Mouse (Mus musculus): Measurements from ENCODE around the gene Eef1a2. TPM values are rescaled to one million over a fixed set of nuclear protein-coding genes. Genes with fewer than 3 reads are reported as not detected.

Gene Eef1a2
- total RNA-seq, 2 experiments from 2014 or later, result not detected

DNA sequence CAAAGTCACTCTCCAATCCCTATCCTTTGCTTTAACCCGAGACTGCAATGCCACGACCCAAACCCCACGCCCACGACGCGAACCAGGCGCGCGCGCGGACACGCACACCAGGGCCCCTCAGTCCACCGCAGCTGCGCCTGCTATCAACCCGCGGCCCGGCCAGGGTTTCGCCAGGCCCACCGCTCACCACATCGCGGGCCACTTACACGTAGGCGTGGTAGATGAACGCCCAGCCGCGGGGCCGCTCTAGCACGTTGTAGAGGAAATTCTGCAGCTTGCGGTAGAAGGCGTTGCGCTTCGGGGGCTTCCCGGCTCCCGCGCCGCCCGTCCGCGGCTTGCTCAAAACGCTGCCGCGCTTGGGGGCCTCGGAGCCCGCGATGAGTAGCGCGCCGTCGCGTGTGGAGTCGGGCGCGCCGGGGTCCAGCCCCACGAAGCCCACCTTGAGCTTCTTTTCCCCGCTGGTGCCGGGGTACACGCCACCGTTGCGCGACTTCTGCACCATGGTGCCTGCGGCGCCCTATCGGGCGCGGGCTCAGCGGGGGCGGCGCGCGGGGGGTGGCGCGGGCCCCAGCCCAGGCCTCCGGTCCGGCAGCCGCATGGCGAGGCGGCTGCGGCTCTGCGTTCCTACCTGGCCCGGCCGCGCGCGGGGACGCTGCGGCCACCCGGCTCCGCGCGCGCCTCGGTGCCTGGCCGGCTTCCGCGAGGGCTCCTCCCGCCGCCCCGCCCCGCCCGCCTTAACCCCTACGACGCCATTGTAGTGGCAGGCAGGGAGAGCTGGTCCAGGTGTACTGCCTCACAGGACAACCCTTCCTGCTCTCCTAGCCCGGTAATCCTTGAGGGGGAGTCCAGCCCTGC lies 22.0 kb downstream of the Eef1a2 start, which contains the start of gene Kcnq2:
Gene Kcnq2 (minus strand): TSS at position 710 of the 855 bp plus-strand sequence.
- no peak for ATAC-seq (replicated peaks; ENCODE audit: poor library complexity)

DNA sequence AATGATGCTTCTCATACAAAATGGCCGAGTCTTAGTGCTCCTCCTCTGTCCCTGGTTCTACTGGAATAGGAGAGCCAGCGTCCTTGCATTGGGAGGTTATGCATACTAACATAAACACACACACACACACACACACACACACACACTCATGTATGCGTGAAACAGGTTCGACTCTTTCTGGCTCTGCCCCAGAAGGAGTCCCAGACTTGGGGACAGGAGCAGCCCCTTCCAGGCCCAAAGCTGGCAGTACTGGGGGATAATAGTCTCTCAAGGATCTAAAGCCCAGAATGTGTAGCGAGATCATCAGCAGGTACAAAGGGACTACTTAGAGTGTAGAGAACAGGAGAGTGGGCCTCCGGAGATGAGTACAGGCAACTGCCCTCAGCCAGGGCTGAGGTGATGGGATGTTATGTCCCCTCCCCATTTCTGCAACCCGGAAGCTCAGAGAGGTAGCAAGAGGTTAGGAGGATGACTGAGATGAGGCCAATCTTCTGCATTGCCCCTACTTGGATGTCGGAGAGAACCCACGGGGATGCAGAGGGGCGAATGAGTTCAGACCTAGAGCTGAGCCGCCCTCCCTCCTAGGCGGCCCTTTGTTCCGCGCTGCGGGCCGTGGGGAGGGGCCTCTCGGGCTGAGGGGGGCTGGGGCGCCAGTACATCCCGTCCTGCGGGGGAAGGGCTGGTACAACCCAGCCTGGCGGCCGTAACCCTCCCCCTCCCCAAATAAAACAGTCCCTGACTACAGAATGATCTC lies 22.8 kb downstream of the Eef1a2 start:
- ATAC-seq (replicated peaks; ENCODE audit: poor library complexity), result no peak

DNA sequence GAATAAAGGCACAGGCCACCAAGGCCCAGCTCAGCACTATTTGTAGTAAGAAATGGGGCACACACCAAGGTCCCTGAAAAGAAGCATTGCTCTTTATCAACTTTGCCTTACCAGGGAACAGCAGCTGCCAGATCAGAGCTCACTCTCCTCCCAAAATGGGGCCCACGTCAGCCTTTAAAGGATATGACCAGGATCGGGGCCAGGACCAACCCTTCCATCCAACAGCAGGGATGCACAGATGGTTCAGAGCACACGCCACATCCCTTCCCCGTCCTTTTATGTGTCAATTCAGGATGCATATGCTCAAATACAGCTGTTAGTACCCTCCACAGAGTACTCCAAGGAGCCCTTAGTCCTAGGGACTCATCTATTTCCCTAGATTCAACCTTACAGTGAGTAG lies 26.6 kb downstream of the Eef1a2 start:
- no peak for ATAC-seq (replicated peaks; ENCODE audit: poor library complexity)

DNA sequence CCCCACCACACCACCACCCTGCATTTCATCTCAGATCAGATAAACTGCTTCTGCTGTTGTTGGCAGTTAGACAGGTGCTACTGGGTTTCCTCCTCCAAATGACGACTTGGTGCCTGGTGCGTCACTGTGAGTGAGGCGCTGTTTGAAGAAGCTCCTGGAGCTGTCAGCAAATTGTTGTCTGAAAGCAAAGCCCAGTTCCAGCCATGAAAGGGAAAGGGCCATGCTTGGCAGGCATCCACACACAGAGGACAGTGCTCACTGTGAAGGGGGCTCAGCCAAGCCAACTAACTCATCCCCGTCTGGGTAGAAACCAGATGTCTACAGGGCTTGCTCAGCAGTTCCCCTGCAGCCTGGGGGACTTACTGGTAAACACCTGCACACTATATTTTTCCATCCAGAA lies 27.9 kb downstream of the Eef1a2 start:
- no peak for ATAC-seq (replicated peaks; ENCODE audit: poor library complexity)

DNA sequence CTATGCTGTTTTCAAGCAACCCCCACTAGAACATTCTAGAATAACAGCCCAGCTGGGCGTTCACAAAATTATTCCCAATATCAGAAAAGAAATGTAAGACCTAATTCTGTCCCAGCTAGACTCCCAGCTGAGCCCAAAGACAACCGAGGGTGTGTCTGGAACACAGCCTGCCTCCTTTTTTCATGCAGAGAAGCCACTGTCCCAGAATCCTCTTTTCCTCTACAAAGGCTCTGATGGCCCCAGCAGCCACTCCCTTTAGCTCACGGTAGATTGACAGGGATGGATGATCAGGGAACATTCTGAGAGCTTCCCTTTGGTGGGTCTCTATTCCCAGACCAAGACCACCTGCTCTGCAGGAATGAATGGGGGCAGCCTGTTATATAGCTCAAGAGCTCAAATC lies 29.0 kb downstream of the Eef1a2 start:
- ATAC-seq (replicated peaks; ENCODE audit: poor library complexity), result no peak

DNA sequence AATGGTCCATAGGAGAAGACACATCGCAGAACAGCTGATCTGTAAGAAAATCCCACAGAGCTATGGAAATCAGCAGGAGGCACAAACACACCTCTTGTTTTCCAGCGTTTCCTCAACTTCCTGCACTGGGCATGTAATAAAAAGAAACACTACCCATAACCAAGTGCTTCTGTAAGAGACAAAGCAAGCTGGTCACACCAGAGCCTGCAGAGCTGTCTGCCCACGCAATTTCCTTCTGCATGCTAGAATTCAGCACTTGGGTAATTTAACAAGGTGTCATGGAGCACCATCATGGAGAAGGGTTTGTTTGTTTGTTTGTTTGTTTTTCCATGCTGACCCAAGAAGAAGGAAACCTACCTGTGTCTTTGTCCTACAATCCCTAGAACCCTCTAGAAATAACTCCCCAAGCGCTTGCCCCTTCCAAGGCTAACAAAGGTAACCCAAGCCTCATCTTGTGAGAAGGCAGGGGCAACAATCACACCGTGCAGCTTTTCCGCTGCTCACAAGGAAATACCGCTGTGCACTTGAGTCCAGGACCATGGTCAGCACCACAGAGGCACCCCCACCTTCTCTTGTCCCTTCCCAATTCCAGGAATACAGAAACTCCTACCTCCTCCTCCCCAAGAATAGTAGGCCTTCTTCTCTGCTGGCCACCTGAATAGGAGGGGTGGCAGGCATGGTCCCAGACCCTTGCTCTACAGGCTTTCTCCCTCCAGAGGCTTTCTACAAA lies 30.9 kb downstream of the Eef1a2 start:
- no peak for ATAC-seq (replicated peaks; ENCODE audit: poor library complexity)

DNA sequence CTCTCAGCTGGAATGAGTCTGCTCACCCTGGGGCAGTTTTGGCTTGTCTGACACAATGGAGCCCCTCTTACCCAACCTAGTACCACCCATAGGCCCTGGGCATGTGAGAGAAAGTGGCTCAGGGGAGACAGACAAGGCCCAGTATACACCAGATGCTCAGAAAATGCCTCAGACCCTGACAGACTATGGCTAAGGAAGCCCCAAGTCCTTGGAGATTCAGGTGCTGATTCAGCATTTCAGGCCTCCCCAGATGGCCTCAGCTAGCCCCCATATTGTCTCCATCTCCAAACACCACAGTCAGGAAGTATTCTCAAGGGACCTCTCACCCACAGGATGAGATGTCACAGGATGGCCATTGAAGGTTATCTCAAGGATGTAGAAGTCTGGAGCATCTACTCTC lies 34.2 kb downstream of the Eef1a2 start:
- no peak for ATAC-seq (replicated peaks; ENCODE audit: poor library complexity)

DNA sequence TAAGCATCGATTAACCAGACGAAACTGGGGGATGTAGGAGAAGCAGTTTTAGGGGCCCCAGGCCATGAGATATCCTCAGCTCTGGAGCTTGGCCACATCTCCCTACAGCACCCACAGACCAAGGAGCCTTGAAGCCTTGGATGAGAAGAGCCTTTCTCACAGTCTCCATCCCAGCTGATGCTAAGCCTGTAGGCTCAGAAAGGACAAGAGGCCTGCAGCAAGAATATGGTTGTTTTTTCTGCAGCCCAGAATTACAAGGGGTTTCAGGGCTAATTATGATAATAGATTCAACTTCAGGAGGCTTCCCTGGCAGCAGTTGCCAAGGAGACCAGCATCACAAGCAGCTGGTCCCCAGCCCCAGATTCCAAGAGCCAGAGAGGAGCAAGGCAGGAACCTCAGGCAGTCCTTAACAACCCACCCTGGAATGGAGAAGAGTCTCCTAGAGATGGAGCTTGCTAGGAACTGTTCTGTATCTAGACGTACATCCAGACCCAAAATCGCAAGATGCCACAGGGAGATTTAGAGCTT lies 35.8 kb downstream of the Eef1a2 start:
- no peak for ATAC-seq (replicated peaks; ENCODE audit: poor library complexity)

DNA sequence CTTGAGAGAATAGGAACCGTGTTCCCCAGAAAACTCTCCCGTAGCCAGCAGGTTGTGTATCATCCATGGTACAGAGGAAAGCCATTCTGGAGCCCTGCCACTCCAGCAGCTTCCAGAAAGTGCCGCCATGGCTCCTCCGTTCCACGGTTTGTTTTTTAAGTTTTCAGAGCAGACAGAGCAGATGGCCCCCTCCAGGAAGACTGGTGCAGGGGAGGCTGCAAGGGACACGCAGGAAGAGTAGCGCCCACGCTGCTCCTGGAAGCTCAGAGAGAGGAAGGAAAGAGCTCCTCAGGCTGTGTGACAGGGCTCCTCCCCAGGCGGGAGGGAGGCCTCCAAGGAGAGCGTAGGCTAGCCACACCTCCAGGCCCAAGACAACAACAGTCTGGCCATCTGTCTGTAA lies 36.9 kb downstream of the Eef1a2 start:
- ATAC-seq (replicated peaks; ENCODE audit: poor library complexity), result no peak

DNA sequence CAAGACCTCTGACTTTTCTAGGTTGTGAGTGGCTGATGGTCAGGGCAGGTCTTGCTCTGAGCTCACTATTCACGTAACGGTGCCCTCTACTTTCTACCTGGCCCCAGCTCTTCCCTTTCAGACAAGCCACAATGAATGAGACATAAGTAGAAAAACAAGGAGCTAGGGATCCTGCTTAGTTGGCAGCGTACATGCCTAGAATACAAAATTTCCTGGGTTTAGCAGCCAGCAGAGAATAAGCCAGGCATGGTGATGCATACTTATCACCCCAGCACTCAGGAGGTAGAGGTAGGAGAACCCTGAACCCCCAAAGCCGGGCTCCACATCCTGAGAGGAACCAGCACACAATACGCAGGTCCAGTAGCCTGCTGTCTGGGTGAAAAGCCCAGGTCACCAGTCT lies 40.4 kb downstream of the Eef1a2 start:
- ATAC-seq (replicated peaks; ENCODE audit: poor library complexity), result no peak

DNA sequence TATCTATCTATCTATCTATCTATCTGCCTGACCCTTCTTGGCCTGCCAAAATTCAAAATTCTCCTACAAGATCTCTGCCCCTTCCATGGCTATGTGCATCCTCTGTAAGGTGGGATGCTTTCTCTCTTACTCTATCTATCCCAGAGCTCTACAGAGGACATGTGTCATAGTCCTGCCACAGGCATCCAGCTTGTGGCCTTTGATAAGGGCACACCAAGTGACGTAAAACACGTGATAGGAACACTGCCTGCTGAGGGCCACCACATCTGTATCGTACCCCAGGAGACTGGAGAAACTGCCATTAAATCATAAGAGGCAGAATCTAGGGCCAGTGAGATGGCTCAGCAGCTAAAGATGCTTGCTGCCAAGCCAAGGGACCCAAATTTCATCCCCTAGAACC lies 41.4 kb downstream of the Eef1a2 start:
- no peak for ATAC-seq (replicated peaks; ENCODE audit: poor library complexity)

DNA sequence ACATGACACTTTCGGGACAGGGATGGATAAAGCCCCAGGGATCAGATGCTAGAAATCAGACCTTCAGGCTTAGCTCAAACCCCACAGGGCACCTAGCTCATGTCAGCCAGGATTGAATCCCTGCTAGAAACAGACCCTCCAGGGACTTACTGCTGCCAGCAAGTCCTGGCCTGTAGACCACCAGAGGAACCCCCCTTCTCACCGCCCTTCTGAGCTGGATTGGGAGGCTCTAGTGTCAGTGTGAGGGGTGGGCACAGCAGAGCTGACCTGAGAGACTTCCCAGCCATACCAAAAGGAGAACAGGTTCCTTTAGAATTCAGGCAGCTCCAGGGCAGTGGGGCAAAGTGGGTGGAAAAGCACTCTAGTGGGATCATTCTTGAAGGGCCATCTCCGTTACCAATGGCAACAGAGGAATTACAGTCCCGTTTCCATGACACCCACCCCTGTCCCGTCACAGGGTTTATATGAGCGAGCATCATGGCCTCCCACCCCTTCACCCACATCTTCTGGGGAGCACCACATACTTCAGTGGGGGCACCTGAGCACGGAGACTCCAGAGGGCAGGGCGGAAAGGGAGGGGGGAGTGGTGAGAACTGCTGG lies 43.0 kb downstream of the Eef1a2 start:
- ATAC-seq (replicated peaks; ENCODE audit: poor library complexity), result no peak

DNA sequence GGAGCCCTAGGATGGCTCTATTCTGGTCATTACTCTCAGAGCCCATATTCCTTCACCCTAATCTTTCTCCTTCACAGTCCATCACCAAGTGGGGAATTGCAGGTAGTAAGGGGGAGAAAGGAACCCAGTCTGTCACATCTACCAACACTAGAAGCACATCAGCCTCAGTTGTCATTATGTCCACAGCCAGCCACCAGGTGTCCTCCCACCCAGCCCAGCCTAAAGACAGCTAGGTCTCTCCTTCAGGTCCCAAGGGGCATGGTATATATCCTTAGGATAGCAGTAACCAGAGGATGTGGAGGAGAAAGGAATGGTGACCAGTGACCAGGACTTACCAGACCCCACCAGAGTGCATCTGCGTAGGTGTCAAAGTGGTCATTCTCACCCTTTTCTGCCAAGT lies 45.1 kb downstream of the Eef1a2 start:
- ATAC-seq (replicated peaks; ENCODE audit: poor library complexity), result no peak

DNA sequence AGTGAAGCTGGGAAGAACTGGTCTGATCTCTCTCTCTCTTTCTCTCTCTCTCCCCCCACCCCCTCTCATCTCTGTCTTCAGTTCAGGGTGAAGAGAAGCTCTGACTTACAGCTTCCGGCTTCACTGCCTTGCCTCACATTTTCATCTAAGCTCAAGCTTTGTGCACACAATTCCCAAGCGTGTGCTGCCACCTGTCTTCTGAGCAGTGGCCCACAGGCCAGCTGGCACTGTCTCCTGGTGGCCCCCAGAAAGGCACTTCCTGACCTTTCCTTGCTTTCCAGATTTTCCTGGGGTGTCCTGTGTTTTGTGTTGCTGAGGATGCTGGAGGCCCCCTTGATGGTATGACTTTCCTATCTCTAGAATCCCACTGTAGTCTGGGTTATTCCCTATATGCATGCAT lies 52.7 kb downstream of the Eef1a2 start:
- no peak for ATAC-seq (replicated peaks; ENCODE audit: poor library complexity)

DNA sequence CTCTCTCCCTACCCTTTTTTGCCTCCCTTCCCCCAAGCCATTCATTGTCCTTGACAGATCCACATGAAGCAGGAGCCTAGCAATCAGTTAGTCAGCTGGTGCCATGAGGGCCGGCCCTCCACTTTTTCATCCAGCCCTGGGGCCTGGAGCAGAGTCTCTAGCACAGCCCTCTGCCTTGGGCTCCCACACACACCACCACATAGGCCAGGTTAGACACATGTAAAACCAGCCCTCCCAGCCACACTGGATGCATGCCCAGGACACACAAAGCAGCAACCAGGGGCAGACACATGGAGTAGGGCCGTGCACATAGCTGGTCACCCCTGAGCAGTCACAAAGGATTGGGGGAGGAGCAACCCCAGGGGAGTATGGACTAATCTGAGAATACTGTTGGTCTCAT lies 54.7 kb downstream of the Eef1a2 start:
- ATAC-seq (replicated peaks; ENCODE audit: poor library complexity), result no peak

DNA sequence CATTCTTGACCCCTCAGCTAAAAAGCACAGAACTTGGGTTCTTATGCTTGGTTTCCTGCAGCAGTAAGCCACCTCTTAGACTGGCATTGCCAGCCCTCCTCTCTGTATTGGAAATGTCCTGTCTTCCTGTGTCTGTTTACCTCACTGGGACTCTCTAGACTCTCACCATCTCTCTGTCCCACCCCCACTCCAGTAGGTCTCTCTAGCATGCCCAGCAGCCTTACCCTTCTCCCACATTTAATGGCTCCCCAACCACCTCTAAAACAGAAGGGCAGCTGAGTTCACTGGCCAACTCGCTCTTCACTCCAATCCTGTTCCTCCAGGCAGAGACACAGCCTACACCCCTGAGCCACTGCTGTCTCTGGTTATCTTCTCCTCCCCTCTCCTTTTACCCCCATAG lies 55.2 kb downstream of the Eef1a2 start:
- ATAC-seq (replicated peaks; ENCODE audit: poor library complexity), result no peak

DNA sequence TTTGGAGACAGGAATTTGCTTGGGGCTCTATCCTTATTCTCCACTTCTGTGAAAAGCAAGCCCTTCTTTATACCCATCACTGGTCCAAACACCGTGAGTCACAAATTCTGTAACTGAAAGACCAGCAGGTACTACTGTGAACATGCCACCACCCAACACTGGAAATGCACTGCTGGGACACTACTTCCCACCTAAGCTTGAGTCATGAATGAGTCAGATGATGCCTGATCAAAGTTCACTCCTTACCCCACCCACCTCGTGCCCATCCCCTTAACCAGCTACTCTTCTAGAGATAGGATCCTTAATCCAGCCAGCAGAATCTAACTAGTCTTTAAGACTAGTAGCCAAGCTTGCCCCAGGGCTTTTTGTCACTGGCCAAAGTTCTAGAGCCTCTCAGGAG lies 56.7 kb downstream of the Eef1a2 start:
- ATAC-seq (replicated peaks; ENCODE audit: poor library complexity), result no peak
